Mouse (Mus musculus) heart, postnatal 0 days (tissue): Measurements from ENCODE around the gene Hoxb6.

Source experiments
- CTCF ChIP-seq: IDR thresholded peaks from 2 replicates; pipeline ENCODE4 v1.5.1; 2016; ENCODE audit warnings: antibody characterized with exemption, control low read depth, low read depth
- EP300 ChIP-seq: IDR thresholded peaks from 2 replicates; pipeline ENCODE4 v1.6.1; 2016; ENCODE audit warnings: antibody characterized with exemption, low read depth

DNA sequence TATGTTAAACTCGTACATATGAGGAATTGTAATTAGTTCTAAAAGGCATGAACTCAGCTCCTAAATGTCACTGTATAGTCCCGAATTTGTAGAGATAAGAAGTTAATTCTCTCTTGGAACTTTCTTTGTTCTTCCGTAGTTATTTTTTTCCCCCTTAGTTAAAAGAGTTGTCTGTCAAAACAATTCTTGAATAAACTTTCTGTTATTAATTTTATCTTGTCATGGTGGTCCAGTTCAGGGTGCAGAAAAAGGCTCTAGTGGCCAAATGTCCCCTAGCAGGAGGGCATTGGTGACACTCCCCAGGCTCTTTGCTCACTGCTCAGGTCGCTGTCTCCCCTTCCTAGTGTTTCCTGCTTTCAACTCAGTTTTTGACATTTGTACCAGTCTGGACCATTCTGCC lies 55.4 kb downstream of the Hoxb6 start:
- TF ChIP-seq EP300 (no peak), CTCF (no peak)
